Mouse (Mus musculus): Measurements from ENCODE around the gene Trmt5.
A peak's percentile ranks its signal among the peaks of the same experiment; 100 is the strongest.

Trmt5 gene

GRCm38 (mm10) chr12:73286287-73287092 lies at the start of gene Trmt5, which contains the start of gene Slc38a6:
Trmt5 (minus strand) TSS chr12:73286710.
Slc38a6 (plus strand) TSS chr12:73286779.
- peak; percentile 78 for DNase-seq (ENCODE audit: low read depth)

DNA sequence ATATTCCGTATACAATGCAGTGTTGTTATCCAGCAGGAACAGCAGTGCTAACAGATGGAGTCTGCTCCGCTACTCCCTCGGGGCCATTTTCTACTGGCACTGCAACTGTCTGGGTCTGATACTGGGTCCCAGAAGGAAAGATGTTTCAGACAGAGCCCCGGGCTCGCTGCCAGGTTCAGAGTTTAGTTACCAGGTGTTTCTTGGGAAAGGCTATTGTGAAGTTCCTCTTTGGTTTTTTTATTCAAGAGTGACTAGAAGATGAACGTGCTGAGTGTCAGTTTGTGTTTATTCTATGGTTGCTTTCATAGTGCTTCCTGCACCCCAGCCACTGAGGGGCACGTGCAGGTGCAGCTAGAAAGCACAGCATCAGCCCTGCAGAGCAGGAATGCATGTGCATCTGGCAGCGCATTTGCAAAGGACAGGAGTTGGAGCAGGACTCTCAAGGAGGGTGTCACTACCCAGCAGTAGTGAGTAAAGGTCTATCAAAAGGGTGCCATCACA lies 47.6 kb upstream of the Trmt5 start:
- DNase-seq (ENCODE audit: low read depth) = no peak

GRCm38 (mm10) chr12:73332701-73333100 lies 46.2 kb upstream of the Trmt5 start:
- no peak for DNase-seq (ENCODE audit: low read depth)

- DNase-seq (ENCODE audit: low read depth) = no peak
Observed at GRCm38 (mm10) chr12:73330236-73330635, 43.7 kb upstream of the Trmt5 start.

DNA sequence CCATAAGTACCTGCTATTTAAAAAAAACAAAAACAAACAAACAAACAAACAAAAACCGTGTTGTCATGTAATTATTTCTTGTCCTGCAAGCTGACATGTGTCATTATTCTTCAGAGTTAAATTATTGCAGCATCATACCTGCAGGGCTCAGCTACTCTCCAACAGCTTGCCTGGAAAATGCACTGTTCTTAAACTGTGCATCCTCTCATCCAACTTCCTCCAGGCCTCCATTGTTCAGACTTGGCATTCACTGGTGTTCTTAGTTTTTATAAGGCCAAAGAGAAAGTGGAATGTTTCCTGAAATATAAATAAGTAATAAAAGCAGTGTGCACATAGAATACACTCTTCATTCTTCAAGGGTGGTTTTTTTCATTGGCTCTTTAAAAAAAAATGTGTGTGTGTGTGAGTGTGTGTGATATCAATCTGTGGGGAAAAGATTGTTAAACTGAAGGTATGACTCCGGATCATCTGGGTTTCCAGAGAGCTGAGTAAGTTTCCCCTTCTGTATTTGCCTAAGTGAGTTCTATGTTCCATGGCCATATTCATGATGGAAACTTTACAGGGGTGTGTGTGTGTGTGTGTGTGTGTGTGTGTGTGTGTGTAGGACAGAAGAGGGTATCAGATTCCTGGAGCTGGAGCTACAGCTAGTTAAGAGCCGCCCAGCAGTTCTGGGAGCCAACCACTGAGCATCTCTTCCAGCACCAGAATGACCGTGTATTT lies 42.1 kb upstream of the Trmt5 start:
- no peak for DNase-seq (ENCODE audit: low read depth)

- no peak for DNase-seq (ENCODE audit: low read depth)
Observed at GRCm38 (mm10) chr12:73327381-73327780, 40.9 kb upstream of the Trmt5 start.

DNA sequence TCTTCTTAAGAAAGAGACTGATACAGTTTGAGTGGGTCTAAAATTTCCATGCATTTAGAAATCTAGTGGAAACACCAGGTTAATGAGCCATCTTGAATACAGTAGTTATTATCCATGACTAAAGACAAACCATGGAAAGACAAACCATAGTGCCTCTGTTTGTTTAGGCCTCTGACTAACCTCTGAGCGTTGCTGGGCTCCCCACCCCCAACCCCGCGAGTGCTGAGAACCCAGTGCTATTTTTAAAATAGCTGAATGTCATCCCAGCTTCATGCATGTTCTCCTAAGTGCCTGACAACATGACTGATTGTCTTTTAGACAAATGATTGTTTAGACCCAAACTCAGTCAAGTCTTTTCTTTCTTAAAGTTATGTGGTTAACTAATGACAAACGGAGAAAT lies 39.1 kb upstream of the Trmt5 start:
- DNase-seq (ENCODE audit: low read depth) = no peak

DNA sequence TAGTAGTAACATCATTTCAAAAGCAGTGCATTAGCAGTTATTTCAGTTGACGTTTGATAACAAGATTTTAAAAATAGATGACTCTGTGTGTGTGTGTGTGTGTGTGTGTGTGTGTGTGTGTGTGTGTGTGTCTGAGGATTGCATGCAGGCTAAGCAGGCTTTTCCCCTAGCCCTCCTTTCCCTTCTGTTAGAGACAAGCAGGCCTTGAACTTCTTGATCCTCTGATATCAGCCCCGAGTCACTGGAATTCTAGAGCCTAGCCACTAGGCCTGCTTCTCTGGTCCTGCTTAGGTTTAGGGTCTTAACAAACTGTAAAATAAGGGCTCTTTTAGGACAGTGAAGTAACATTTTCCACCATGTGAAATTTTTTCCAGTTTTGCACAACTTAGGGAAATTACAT lies 38.7 kb upstream of the Trmt5 start:
- DNase-seq (ENCODE audit: low read depth) = no peak

DNA sequence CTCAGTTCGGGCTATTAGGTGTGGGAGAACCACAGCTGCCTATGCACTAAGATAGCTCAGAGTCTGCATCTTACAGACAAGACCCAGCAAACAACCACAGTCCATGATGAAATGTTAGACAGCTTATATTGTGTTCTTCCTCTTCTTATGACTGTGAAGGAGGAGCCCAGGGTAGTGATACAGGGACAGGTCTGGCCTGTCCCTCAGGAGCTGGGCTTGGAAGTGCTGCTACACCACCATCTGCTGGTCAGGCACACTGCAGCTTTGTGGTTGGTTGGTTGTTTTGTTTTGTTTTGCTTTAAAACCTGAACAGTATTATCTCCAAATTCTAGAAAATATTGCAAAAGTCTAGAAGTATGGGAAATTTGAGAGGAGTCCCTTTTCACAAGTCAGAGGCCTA lies 38.2 kb upstream of the Trmt5 start:
- peak; percentile 50 for DNase-seq (ENCODE audit: low read depth)

DNA sequence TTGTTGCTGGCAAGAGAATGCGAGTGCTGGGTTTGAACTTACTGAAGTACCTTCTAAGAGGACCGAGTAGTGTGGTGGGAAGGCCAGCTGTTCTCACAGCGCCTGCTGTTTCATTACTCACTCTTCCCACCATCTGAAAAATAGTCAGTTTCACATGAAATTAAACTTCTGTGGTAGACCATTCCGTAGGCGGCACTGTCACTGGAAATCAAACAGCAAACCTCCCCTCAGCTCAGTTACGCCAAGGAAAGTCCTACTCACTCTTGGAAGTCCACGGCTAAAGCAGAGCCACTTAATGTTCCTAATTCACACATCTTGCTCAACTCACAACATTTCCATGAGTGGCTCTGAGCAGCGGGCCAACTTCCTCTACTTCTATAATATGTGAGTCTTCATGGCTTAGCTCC lies 37.7 kb upstream of the Trmt5 start:
- DNase-seq (ENCODE audit: low read depth) = peak; percentile 93

- DNase-seq (ENCODE audit: low read depth) = no peak
Observed at GRCm38 (mm10) chr12:73317706-73318686, 31.5 kb upstream of the Trmt5 start.

DNA sequence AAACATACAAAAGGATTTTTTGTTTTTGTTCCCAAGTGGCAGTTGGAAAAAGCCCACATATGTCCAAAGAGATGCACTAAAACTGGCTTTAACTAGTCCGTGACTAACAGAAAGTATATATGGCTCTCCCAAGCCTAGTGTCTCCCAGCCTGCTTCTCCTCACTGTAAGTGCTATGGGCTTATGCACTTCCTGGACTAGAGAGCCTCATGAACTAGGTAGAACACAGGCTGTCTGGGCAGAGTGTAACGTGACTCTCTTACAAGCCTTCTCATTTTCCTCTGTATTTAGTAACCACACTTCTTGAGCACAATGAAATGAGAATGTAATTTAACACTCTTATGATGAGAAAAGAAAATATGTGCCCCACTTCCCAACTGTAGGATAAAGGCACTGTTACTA lies 22.2 kb upstream of the Trmt5 start:
- DNase-seq (ENCODE audit: low read depth) = no peak

DNA sequence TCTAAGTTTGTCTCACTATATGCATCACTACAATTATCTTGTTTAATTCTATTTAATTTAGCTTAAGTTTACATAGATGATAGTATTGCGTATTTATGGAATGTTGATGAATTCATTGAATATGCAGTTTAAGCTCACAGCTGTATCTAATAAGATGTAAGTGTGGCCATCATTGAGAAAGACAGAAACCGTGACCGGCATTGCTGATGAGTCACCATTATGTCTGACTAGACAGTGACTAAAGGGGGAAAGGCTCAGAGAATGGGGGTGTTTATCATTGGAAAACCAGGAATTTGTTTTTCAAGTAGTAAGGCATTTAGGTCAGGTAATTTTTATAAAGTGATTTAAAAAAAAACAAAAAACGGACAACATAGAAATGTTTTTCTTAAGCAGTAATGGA lies 21.2 kb upstream of the Trmt5 start:
- no peak for DNase-seq (ENCODE audit: low read depth)

GRCm38 (mm10) chr12:73304636-73305035 lies 18.1 kb upstream of the Trmt5 start:
- no peak for DNase-seq (ENCODE audit: low read depth)

DNA sequence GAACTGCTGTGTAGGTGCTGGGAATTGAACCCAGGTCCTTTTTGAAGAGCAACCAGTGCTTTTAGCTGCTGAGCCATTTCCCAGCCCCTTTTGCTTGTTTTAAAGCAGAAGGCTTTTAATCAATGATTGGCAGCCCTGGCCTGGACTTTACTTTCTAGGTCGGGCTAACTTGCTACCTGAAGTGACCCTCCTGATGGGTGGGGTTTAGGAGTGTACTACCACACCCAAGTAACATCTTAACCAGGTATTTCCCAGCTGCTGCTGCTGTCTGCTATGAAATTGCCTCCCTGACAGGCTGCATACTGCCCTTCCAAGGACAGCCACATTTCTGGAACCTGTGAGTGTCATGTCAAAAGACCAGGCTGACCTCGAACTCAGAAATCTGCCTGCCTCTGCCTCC lies 14.0 kb upstream of the Trmt5 start:
- DNase-seq (ENCODE audit: low read depth) = no peak

DNA sequence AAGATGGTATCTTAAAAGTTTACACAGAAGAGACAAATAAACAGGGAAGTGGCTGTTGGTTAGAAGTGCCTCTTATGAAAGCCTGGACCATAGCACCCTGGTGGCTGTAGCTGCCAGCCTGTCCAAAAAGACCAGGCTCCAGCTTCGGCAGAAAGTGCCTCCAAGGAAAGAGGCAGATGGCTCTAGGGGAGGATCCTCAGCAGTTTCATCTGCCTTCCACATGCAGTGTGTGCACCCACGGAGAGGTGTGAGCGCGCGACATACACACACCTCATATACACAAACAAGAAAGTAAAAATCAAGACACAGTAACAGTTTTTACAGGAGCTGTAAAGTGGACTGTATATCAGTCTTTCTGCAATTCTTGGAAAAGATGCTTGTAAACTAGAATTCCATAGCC lies 12.1 kb upstream of the Trmt5 start:
- no peak for DNase-seq (ENCODE audit: low read depth)

GRCm38 (mm10) chr12:73295505-73296140 lies 9.1 kb upstream of the Trmt5 start:
- DNase-seq (ENCODE audit: low read depth) = no peak

- DNase-seq (ENCODE audit: low read depth) = no peak
Observed at GRCm38 (mm10) chr12:73294884-73295283, 8.4 kb upstream of the Trmt5 start.

DNA sequence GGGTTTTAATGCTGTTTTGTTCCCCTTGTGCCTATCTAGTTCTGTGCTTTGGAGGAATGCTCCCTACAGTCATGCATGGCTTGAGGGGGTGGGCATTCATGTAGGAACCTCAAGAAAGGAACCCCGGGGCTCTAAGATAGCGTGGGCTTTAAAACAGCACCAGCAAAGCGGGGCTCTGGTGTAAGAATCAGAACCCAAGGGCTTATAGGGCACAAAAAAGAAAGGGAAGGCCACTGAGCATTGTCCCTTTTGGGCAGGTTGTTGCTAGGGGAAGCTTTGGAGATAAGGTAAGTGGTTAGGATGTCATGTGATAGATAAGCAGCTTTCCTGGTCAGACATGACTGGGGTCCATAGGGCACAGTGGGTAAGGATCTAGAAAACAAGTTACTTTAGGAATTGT lies 2.1 kb upstream of the Trmt5 start:
- DNase-seq (ENCODE audit: low read depth) = no peak

GRCm38 (mm10) chr12:73287609-73288008 lies 1.1 kb upstream of the Trmt5 start:
- DNase-seq (ENCODE audit: low read depth) = no peak

DNA sequence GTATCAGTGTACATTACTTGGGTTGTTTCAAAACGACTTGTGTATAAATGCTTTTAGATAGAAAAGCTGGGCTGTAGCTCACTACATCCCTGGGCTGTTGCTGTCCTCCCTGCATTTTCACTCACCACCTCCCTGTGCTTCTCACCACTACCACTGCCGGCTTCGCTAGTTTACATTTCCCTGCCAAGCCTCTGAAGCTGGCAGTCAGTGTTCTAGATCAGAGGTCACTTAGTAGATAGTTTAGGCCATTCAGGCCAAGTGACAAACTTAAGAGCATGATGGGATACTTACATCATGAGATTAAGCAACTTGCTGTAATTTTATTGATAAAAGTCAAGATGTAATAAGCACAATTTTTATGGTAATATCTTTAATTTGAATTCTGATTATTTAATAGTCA lies 11.6 kb downstream of the Trmt5 start:
- no peak for DNase-seq (ENCODE audit: low read depth)

GRCm38 (mm10) chr12:73269933-73270332 lies 16.6 kb downstream of the Trmt5 start:
- DNase-seq (ENCODE audit: low read depth) = peak; percentile 58

Measured in fibroblast of lung, adult 2 months (primary cell).